Mouse (Mus musculus) kidney, embryonic 14.5 days (tissue): ENCODE results near the gene Ocel1. TPM values are rescaled to one million over a fixed set of nuclear protein-coding genes. Genes with fewer than 3 reads are reported as not detected.

ENCODE experiments used
- polyA plus RNA-seq: library from polyadenylated mRNA; unstranded; fragments of >200 nt; fragmentation: Nextera tagmentation; extraction: Ambion mirVana; gene quantifications from 2 replicates; pipeline ENCODE4 v1.2.1, GENCODE M21; 2014

The Ocel1 gene
- polyA plus RNA-seq, 1 experiment from 2014 or later: 4.6 TPM

Other genes with a start within 250 kb of the Ocel1 start
- gene Myo9b, start 98.6 kb upstream of the Ocel1 start, polyA plus RNA-seq: 14.6 and 23.7 TPM in 2 replicates
- 53.3 and 55.5 TPM in 2 replicates for gene Haus8, start 98.4 kb upstream of the Ocel1 start, polyA plus RNA-seq
- 112 and 115 TPM in 2 replicates for gene Use1, start 4.5 kb upstream of the Ocel1 start, polyA plus RNA-seq
- gene Nr2f6, start 10.7 kb downstream of the Ocel1 start, polyA plus RNA-seq: 134 and 149 TPM in 2 replicates
- gene Ushbp1, start 24.5 kb downstream of the Ocel1 start, polyA plus RNA-seq: 10.4 and 12.3 TPM in 2 replicates
- 107 and 125 TPM in 2 replicates for gene Babam1, start 25.6 kb downstream of the Ocel1 start, polyA plus RNA-seq
- 28.5 and 38.2 TPM in 2 replicates for gene Ankle1, start 34.7 kb downstream of the Ocel1 start, polyA plus RNA-seq
- 26.5 and 32.5 TPM in 2 replicates for gene Abhd8, start 92.4 kb downstream of the Ocel1 start, polyA plus RNA-seq
- gene Mrpl34, start 93.7 kb downstream of the Ocel1 start, polyA plus RNA-seq: 178 and 192 TPM in 2 replicates
- 106 and 113 TPM in 2 replicates for gene Dda1, start 97.9 kb downstream of the Ocel1 start, polyA plus RNA-seq
- gene Ano8, start 114.7 kb downstream of the Ocel1 start, polyA plus RNA-seq: 2.9 and 3.4 TPM in 2 replicates
- gene Gtpbp3, start 116.8 kb downstream of the Ocel1 start, polyA plus RNA-seq: 6.6 and 8.4 TPM in 2 replicates
- gene Plvap, start 140.5 kb downstream of the Ocel1 start, polyA plus RNA-seq: 117 and 123 TPM in 2 replicates
- 0.27 and 0.34 TPM in 2 replicates for gene Ccdc194, start 154.4 kb downstream of the Ocel1 start, polyA plus RNA-seq
- gene Bst2, start 166.2 kb downstream of the Ocel1 start, polyA plus RNA-seq: 8.6 and 17.1 TPM in 2 replicates
- gene Mvb12a, start 171.6 kb downstream of the Ocel1 start, polyA plus RNA-seq: 98.7 and 111 TPM in 2 replicates
- 8.2 and 11.2 TPM in 2 replicates for gene Tmem221, start 187.6 kb downstream of the Ocel1 start, polyA plus RNA-seq
- gene Nxnl1, start 195.3 kb downstream of the Ocel1 start, polyA plus RNA-seq: 0.16 and 0.27 TPM in 2 replicates
- gene Slc27a1, start 197.6 kb downstream of the Ocel1 start, polyA plus RNA-seq: 26.5 and 30.9 TPM in 2 replicates
- 283 and 289 TPM in 2 replicates for gene Pgls, start 220.9 kb downstream of the Ocel1 start, polyA plus RNA-seq
- 2.7 and 3.4 TPM in 2 replicates for gene Fam129c, start 226.3 kb downstream of the Ocel1 start, polyA plus RNA-seq
- 61.4 and 76.8 TPM in 2 replicates for gene Colgalt1, start 239.7 kb downstream of the Ocel1 start, polyA plus RNA-seq